Mouse (Mus musculus) c-Kit-positive CD71-positive TER-119-positive erythroid progenitor cells, embryonic 14.5 days (primary cell): ENCODE results near the gene Fgfr2.

Source experiments
- DNase-seq: peaks from one replicate; pipeline ENCODE4 v3.0.0-alpha.2; 2013; ENCODE audit warnings: low spot score

Fgfr2 gene

DNA sequence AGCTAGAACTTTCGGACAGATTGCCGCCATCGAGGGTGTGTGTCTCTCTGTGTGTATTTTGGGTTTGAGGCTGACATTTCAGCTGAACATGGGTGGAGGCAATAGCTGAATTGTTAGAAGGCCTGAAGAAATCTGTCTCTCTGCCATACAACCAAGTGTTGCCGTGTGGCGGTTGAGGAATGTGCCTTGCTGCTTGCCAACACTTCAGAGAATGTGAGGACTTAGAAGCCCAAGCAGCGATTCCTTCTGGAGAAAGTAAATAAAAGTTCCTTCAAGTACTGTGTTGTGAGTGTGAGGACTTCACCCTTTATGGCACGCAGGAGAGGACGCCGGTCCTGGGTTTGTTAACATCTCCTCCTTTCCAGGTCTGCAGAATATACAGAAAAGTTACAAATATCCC, 2482.5 kb downstream of the Fgfr2 start:
- no peak for DNase-seq

DNA sequence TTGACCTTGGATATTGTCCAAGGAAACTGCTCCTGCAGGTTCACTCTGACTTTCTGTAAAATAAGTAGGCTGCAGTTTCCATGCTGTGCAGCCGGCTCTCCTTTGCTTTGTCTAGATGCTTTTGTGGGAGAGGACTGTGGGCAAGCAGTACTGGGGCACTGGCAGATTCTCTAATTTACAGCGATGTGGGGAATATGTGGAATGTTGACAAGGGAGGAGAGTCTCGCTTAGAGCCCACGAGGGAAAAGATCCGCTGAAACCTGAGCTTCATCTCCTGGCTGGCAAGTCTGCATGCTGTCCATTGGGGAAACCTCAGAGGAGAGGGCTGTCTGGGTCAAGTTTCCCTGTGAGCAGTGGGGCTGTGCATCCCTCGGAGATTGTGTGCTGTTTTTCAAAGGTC, 2485.3 kb downstream of the Fgfr2 start:
- DNase-seq = no peak

- no peak for DNase-seq
These were observed 2486.2 kb downstream of the Fgfr2 start for GRCm38 (mm10) chr7:130636902-130637301.

GRCm38 (mm10) chr7:130636274-130636673, 2486.9 kb downstream of the Fgfr2 start:
- no peak for DNase-seq

- DNase-seq = no peak
These were observed 2487.9 kb downstream of the Fgfr2 start for GRCm38 (mm10) chr7:130635212-130635611.

DNA sequence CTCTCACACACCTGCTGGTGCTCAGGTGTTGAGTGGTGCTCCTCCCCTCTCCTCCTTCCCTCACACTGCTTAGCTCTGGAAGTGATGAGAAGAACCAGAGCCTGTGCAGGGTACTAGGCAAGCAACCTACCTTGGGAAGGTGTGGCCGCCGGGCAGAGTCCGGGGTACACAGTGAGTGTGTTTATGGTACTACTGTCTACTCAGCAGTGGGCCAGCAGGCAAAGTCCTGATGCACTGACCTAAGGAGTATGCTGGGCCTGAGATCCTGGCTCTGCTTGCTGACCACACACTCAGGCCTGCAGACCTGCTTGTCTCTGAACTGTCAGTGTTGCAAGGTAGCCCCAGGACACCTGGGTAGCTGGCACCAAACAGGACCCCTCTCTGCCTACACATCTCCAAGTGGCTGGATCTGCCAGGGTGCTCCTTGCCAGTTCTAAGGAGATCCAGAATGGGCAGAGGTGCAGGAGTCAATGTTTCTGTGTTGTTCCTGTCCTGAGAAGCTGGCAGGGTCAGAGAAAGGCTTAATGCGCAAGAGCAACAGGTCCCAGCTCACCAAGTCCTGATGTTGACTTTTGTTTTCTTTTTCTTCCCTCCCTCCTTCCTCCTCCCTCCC, 2488.8 kb downstream of the Fgfr2 start:
- no peak for DNase-seq

DNA sequence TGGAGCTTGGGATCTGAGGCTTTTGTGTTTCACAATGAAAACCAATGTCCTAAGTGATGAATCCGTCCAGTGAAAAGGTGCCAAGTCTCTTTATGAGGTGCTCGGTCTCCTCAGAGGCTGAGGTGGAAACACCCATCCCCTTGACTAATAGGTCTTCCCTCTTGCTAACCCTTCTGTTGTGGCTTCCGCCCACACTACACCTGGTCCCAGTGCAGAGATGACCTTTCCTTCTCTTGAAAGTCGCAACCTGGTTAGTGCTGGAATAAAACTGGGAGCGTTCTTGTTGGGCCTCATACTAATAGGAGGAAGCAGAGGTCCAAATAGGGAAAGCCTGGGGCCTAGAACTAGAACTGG, 2490.8 kb downstream of the Fgfr2 start:
- no peak for DNase-seq

DNA sequence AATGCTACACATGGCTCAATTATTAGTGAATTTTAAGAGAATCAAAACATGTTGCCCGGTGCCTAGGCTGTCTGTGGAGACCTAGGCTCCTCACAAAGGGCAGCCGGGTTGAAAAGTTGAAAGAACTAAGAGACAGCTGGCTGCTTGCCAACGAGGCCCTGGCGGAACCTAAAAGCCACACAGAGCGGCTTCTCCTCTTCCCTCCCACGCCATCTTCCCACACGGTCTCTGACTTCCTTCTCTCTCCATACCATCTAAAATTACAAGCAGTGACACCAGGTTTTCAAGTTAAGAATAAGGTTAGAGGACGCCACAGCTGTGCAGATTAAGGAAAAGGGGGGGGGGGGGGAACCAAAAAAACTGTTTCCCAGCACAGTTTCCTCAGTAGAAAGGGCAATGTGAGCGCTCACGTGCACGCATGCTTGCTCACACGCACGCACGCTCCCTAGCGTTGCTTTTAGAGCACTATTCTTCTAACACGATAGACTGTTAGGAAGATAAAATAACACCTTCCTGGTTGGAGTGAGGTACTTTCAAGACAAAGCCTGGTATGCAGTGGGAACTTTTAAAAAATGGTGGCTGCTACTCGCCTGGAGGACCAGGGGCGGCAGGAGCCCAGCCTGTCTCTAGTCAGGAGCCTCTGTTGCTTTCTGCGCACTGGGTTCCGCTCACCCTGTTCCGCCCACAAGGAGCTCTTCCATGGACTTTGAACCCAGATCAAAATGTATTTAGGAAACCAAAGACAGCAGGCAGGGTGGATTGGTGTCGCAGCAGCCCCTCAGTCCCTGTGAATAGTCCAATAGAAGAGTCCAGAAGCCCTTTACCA, 2491.4 kb downstream of the Fgfr2 start:
- DNase-seq = no peak

DNA sequence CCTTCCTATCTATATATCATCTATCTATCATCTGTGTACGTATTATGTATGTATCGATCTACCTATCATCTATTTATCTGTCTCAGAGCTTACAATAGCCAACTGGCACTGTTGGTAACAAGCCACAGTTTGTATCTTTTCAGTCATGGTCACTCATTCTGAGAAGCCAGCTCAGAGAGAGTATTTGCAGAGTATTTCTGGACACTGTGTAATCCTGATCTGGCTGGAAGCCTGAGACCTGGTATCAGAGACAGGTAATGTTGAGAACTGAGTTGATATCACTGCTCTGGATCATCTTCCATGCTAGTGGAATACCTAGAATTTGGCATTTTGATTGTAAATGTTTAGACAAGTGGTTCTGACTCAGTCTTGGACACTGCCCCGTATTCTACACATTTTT, 2492.2 kb downstream of the Fgfr2 start:
- no peak for DNase-seq

- DNase-seq = no peak
These were observed 2493.2 kb downstream of the Fgfr2 start for GRCm38 (mm10) chr7:130629999-130630398.

GRCm38 (mm10) chr7:130628601-130629000, 2494.5 kb downstream of the Fgfr2 start:
- no peak for DNase-seq

DNA sequence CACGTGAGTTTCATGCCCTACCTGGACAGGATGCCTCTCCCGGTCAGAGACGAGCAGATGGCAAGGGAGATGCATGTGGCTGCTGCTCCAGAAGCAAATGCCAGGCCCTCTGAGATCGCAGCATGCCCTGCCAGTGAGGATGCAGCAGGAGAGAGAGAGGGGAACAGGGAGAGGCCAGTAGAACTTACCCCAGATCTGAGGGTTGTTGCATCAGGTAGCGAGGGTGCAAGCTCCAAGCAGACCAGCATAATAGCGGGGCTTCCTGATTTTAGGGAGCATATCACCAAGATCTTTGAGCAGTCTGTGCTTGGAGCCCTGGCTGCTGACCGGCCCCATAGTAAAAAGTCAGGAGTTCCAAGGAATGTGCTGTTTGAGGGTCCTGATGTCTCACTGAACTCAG, 2497.8 kb downstream of the Fgfr2 start:
- DNase-seq = no peak

GRCm38 (mm10) chr7:130624299-130624698, 2498.9 kb downstream of the Fgfr2 start:
- no peak for DNase-seq

DNA sequence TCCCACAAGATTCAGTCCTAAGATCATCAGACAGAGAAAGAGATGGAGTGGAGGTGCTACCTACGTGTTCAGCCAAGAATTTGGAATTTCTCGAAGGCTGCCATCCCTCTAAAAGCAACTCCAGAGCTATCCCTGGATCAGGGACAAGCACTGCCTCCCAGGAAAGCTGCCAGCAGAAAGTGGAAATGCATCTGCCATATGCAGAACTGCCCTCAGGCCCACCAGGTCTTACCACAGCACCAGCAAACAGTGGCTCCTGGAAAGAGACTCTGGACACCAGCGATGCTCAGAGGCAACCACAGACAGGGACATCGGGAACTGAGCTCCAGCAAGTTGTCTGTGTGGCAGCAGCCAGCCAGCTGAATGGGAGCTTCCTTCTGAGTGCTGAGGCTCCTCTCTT, 2500.8 kb downstream of the Fgfr2 start:
- no peak for DNase-seq

- DNase-seq = no peak
These were observed 2501.2 kb downstream of the Fgfr2 start for GRCm38 (mm10) chr7:130621953-130622352.

- DNase-seq = no peak
These were observed 2502.1 kb downstream of the Fgfr2 start for GRCm38 (mm10) chr7:130621068-130621467.

GRCm38 (mm10) chr7:130617591-130617990, 2505.6 kb downstream of the Fgfr2 start:
- no peak for DNase-seq

DNA sequence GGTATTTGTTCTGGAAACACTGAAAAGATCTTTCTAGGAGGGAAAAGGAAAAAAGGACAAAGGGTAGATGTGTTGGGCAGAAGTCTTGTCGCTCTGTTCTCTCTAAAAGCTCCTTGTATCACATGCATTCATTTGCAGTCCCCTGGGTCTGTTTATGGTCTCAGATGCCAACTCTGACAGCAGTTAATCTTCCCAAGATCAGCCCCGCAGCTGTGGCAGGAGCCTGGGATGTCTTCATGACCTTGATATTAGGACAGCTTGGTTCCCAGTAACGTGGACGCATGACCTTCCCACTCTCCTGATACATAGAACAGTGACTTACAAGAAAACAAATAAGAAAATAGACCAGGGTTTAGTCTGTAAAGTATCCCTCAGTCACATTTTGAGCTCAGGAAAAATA, 2509.2 kb downstream of the Fgfr2 start:
- DNase-seq = no peak

- no peak for DNase-seq
These were observed 2516.2 kb downstream of the Fgfr2 start for GRCm38 (mm10) chr7:130606958-130607357.

GRCm38 (mm10) chr7:130605111-130605510, 2518.0 kb downstream of the Fgfr2 start:
- no peak for DNase-seq

- DNase-seq = no peak
These were observed 2518.8 kb downstream of the Fgfr2 start for GRCm38 (mm10) chr7:130604390-130604789.

GRCm38 (mm10) chr7:130603556-130603955, 2519.6 kb downstream of the Fgfr2 start:
- no peak for DNase-seq

- DNase-seq = no peak
These were observed 2520.3 kb downstream of the Fgfr2 start for GRCm38 (mm10) chr7:130602804-130603203.

GRCm38 (mm10) chr7:130600546-130600945, 2522.6 kb downstream of the Fgfr2 start:
- DNase-seq = no peak
